Mouse (Mus musculus) ES-CJ7 (cell line): ENCODE data around the gene Lime1.

Source experiments
- DNase-seq: peaks from one replicate; pipeline ENCODE4 v3.0.0; 2011; ENCODE audit warnings: low read depth, low spot score

Gene Lime1

GRCm38 (mm10) chr2:181391022-181391421 lies 11.1 kb downstream of the Lime1 start:
- no peak for DNase-seq

- DNase-seq, result no peak
Measured at GRCm38 (mm10) chr2:181391541-181391940, 11.7 kb downstream of the Lime1 start.

GRCm38 (mm10) chr2:181392600-181393213 lies 12.8 kb downstream of the Lime1 start:
- DNase-seq, result peak; percentile 78

GRCm38 (mm10) chr2:181394086-181394485 lies 14.2 kb downstream of the Lime1 start:
- no peak for DNase-seq

GRCm38 (mm10) chr2:181397207-181397761 lies 17.4 kb downstream of the Lime1 start:
- DNase-seq, result no peak

GRCm38 (mm10) chr2:181401497-181401896 lies 21.6 kb downstream of the Lime1 start:
- no peak for DNase-seq

- no peak for DNase-seq
Measured at GRCm38 (mm10) chr2:181403722-181404121, 23.8 kb downstream of the Lime1 start.

- DNase-seq, result no peak
Measured at GRCm38 (mm10) chr2:181409643-181410042, 29.8 kb downstream of the Lime1 start.

GRCm38 (mm10) chr2:181410760-181411473 lies 31.0 kb downstream of the Lime1 start:
- DNase-seq, result peak; percentile 50

GRCm38 (mm10) chr2:181413141-181413540 lies 33.3 kb downstream of the Lime1 start:
- no peak for DNase-seq

- no peak for DNase-seq
Measured at GRCm38 (mm10) chr2:181415945-181416344, 36.1 kb downstream of the Lime1 start.

- DNase-seq, result no peak
Measured at GRCm38 (mm10) chr2:181419359-181419758, 39.5 kb downstream of the Lime1 start.

GRCm38 (mm10) chr2:181420426-181420825 lies 40.5 kb downstream of the Lime1 start:
- no peak for DNase-seq

GRCm38 (mm10) chr2:181420903-181421638 lies 41.2 kb downstream of the Lime1 start:
- DNase-seq, result no peak

- DNase-seq, result no peak
Measured at GRCm38 (mm10) chr2:181423834-181424233, 44.0 kb downstream of the Lime1 start.
